In the genomic region with DNA sequence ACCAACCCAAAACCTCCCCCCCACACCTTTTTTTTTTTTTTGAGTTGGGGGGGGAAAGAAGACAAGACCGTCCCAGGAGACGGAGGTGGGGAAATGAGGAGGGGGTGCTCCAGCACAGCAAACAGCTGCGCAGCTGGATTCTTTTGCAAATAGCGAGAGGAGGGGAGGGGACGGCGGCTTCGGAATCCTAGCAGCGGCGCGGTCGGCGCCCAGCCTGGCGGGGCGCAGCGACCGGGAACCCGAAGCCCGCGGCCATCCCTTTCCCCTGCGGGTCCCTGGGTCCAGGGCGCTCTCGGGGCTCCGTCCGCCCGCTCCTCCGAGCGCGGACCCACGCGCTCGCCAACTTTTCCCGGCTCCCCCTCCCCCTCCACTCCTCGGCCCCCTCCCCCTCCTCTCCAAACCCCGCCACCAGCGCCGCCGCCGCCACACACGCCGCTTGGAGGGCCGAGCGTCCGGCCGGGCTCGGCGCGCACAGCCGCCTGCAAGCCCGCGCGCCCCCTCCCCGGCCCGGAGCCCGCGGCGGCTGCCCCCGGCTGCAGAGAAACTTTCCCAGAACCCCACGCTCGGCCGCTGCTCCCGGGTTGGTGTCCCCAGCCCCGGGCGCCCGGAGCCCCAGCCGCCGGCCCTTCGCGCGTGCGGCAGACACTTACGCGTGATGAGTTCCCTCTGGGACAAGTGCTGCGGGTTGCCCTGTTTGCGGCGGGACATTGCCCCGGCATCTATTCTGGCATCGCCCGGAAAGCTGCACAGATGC, we compare ENCODE assay signal across 8 mouse cellular contexts. TPM values are rescaled to one million over a fixed set of nuclear protein-coding genes. Genes with fewer than 3 reads are reported as not detected.
DNase-seq lines count a peak whose midpoint lies in the region; ATAC-seq lines count a peak whose summit lies in the region.

No protein-coding gene starts in this region.

- peak overlapping the region; percentile 90 for H3K9ac ChIP-seq in kidney, embryonic 15.5 days
- peak overlapping the region; percentile 95 for H3K9ac ChIP-seq in hindbrain, embryonic 12.5 days
- peak overlapping the region; percentile 94 for H3K9ac ChIP-seq in midbrain, embryonic 14.5 days (replicated peaks; ENCODE audit: low read length)

- H3K9me3 ChIP-seq in kidney, embryonic 15.5 days (replicated peaks), result no peaks in the 10 kb centered on the region
- no peaks in the 10 kb centered on the region for H3K9me3 ChIP-seq in hindbrain, embryonic 12.5 days (replicated peaks)
- no peaks in the 10 kb centered on the region for H3K9me3 ChIP-seq in midbrain, embryonic 14.5 days (ENCODE audit: control insufficient read depth, low read length)

- H3K27me3 ChIP-seq in kidney, embryonic 15.5 days, result peaks cover 77% of the 10 kb centered on the region
- peaks cover 9% of the 10 kb centered on the region; the same call in 1 of the 2 replicates for H3K27me3 ChIP-seq in hindbrain, embryonic 12.5 days
- H3K27me3 ChIP-seq in midbrain, embryonic 14.5 days (ENCODE audit: control insufficient read depth, insufficient read depth, low read length), result peaks cover 12% of the 10 kb centered on the region; the same call in 1 of the 2 replicates

- peaks cover 43% of the 10 kb centered on the region for H3K4me1 ChIP-seq in kidney, embryonic 15.5 days
- H3K4me1 ChIP-seq in hindbrain, embryonic 12.5 days, result peaks cover 55% of the 10 kb centered on the region
- peaks cover 32% of the 10 kb centered on the region for H3K4me1 ChIP-seq in midbrain, embryonic 14.5 days (ENCODE audit: control insufficient read depth, insufficient read depth, low read length)

- DNase-seq in kidney, postnatal 36 days, result no peak
- DNase-seq in embryo, embryonic 10 days (ENCODE audit: low spot score), result peak; percentile 69
- peak; percentile 81 for DNase-seq in midbrain, embryonic 14.5 days
- DNase-seq in ovary, postnatal 14 days (ENCODE audit: low spot score), result no peak
- no peak for DNase-seq in urinary bladder, adult 2 months (ENCODE audit: low spot score)
- DNase-seq in urinary bladder, postnatal 10 days (ENCODE audit: low spot score), result no peak

- H3K4me2 ChIP-seq in kidney, embryonic 15.5 days, result peak overlapping the region; percentile 99
- peak overlapping the region; percentile 67 for H3K4me2 ChIP-seq in hindbrain, embryonic 12.5 days (replicated peaks)
- H3K4me2 ChIP-seq in midbrain, embryonic 14.5 days (ENCODE audit: low read length), result peak overlapping the region; percentile 91

- under 1% methylated on average over 60 of the region's 78 CpGs for WGBS in kidney, embryonic 15.5 days
- under 1% methylated on average over 53 of the region's 78 CpGs for WGBS in hindbrain, embryonic 12.5 days
- WGBS in midbrain, embryonic 14.5 days, result under 1% methylated on average over 72 of the region's 78 CpGs

- peak overlapping the region; percentile 82 for H3K4me3 ChIP-seq in kidney, embryonic 15.5 days (replicated peaks)
- peak overlapping the region; percentile 90 for H3K4me3 ChIP-seq in hindbrain, embryonic 12.5 days
- H3K4me3 ChIP-seq in midbrain, embryonic 14.5 days (replicated peaks; ENCODE audit: low read depth, low read length), result peak overlapping the region; percentile 89

- H3K27ac ChIP-seq in kidney, embryonic 15.5 days, result no peak overlapping the region
- H3K27ac ChIP-seq in hindbrain, embryonic 12.5 days, result peak overlapping the region; percentile 98
- peak overlapping the region; percentile 98 for H3K27ac ChIP-seq in midbrain, embryonic 14.5 days (replicated peaks; ENCODE audit: low read depth, low read length)

- no peak; the same call in 1 of the 2 replicates for ATAC-seq in kidney, embryonic 15.5 days (replicated peaks; ENCODE audit: low FRiP score)
- ATAC-seq in hindbrain, embryonic 12.5 days (ENCODE audit: low FRiP score), result no peak
- no peak for ATAC-seq in midbrain, embryonic 14.5 days (ENCODE audit: low FRiP score, low TSS enrichment)

- H3K36me3 ChIP-seq in kidney, embryonic 15.5 days, result no peaks in the 10 kb centered on the region
- H3K36me3 ChIP-seq in hindbrain, embryonic 12.5 days, result no peaks in the 10 kb centered on the region
- H3K36me3 ChIP-seq in midbrain, embryonic 14.5 days (ENCODE audit: control insufficient read depth, insufficient read depth, low read length), result no peaks in the 10 kb centered on the region

RNA-seq across cellular contexts. Expression of a gene that starts 0.8 kb away (rescaled TPM):
- 3.1 and 3.8 TPM in 2 replicates for polyA plus RNA-seq in kidney, embryonic 15.5 days (2015; fragmentation: Nextera tagmentation; extraction: Ambion mirVana)
- 25.9 and 37.1 TPM in 2 replicates for polyA plus RNA-seq in hindbrain, embryonic 12.5 days (2016; fragmentation: Nextera tagmentation; extraction: Ambion mirVana)
- polyA plus RNA-seq in midbrain, embryonic 14.5 days (2014; fragmentation: Nextera tagmentation; extraction: Ambion mirVana), result 38.4 and 43.3 TPM in 2 replicates
- polyA plus RNA-seq in urinary bladder, adult 2 months (2012; rRNA removed), result 0.44 and 0.77 TPM in 2 replicates

Comparison
In these comparisons a context has a peak if more than half of its experiments do, and no peak if none do; other contexts are left out.
1. DNase-seq: peak in embryo, embryonic 10 days (single experiment) and midbrain, embryonic 14.5 days (single experiment); none in kidney, postnatal 36 days (0 of 2), ovary, postnatal 14 days (single experiment), urinary bladder, adult 2 months (single experiment) and urinary bladder, postnatal 10 days (single experiment).
2. Peak in every context shown above with its lines, with median percentiles within 50 percentile points of each other: H3K4me2 ChIP-seq, H3K4me3 ChIP-seq and H3K9ac ChIP-seq.